Comparison of ENCODE assay signal across 20 mouse cellular contexts in the genomic region with DNA sequence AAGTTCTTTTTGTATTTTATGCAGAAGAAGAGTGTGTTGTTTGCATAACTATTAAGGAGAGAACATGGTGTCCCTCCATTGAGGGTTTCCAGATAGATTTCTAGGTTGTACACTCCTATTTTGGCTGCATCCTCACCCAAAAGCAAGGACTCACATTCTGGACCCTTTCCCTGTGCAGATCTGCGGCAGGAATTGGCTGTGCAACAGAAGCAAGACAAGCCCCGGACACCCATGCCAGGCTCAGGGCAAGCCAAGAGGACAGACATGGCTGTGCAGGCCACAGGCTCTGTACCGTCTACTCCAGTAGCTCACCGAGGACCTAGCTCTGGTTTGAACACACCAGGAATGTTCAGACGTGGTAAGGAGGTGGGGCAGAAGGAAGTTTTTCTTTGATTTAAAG.
"Had no signal": no experiment of that assay in that cellular context is flagged by ENCODE, and none has a peak within 500 bp of the region (broad histone marks: within the 10 kb centered on the region; RNA-seq: fewer than 3 reads in every experiment).

No protein-coding gene starts in this region.

- H3K36me3 ChIP-seq: midbrain, embryonic 15.5 days had no signal

- H3K27me3 ChIP-seq: limb, embryonic 12.5 days; limb, embryonic 15.5 days; midbrain, embryonic 12.5 days; midbrain, embryonic 15.5 days; neural tube, embryonic 12.5 days; neural tube, embryonic 15.5 days had no signal

- DNase-seq: kidney, adult 18-20 months; kidney, adult 9 months; kidney, postnatal 14 days; kidney, postnatal 4 days; left cerebral cortex, postnatal 4 days; liver, postnatal 0 days; lung, embryonic 14.5 days; spleen, adult 18-20 months; thymus, adult 18-20 months; thymus, postnatal 36 days had no signal

- H3K4me1 ChIP-seq: limb, embryonic 12.5 days; limb, embryonic 15.5 days; midbrain, embryonic 12.5 days; midbrain, embryonic 15.5 days; neural tube, embryonic 12.5 days; neural tube, embryonic 15.5 days had no signal

- H3K4me3 ChIP-seq: left cerebral cortex, adult 2 months; limb, embryonic 12.5 days; limb, embryonic 15.5 days; midbrain, embryonic 12.5 days; midbrain, embryonic 15.5 days; neural tube, embryonic 12.5 days; neural tube, embryonic 15.5 days had no signal

- H3K27ac ChIP-seq: hindbrain, postnatal 0 days; left cerebral cortex, adult 2 months; limb, embryonic 12.5 days; limb, embryonic 15.5 days; liver, embryonic 14.5 days; macrophage; midbrain, embryonic 12.5 days; midbrain, embryonic 15.5 days; neural tube, embryonic 12.5 days; neural tube, embryonic 15.5 days had no signal
